In genomic region chr7:51621694-51622145, GRCm38 (mm10) we compare ENCODE assay signal across 8 mouse cellular contexts. TPM values are rescaled to one million over a fixed set of nuclear protein-coding genes. Genes with fewer than 3 reads are reported as not detected.
DNase-seq lines count a peak whose midpoint lies in the region; ATAC-seq and TF ChIP-seq lines count a peak whose summit lies in the region.

Gene Slc17a6 (plus strand): TSS chr7:51622006.

- TF ChIP-seq POLR2A in thymus, adult 2 months (IDR thresholded peaks at IDR 0.05; ENCODE audit: control insufficient read depth, extremely low read depth, insufficient read depth, low read length, poor library complexity) = no peak

- intact Hi-C loops in left cerebral cortex, adult 2 months (cut with DNase I) = loop anchor here (5.0 to 10.0 kb wide), 3 partner anchors 131 to 1717 kb away; partner anchors contain the start of genes Fancf and Gas2

- peak within 1 kb of the TSS; percentile 49 for H3K4me2 ChIP-seq in forebrain, postnatal 0 days (ENCODE audit: low read depth)
- peak within 1 kb of the TSS; percentile 51 for H3K4me2 ChIP-seq in hindbrain, embryonic 13.5 days
- peak within 1 kb of the TSS; percentile 51 for H3K4me2 ChIP-seq in midbrain, embryonic 14.5 days (ENCODE audit: low read length)

- H3K4me1 ChIP-seq in thymus, adult 2 months (replicated peaks; ENCODE audit: control insufficient read depth, insufficient read depth, low read length) = no peaks in the 10 kb centered on the region
- no peaks in the 10 kb centered on the region for H3K4me1 ChIP-seq in forebrain, postnatal 0 days (ENCODE audit: insufficient read depth)
- H3K4me1 ChIP-seq in hindbrain, embryonic 13.5 days (replicated peaks) = peaks cover 12% of the 10 kb centered on the region; the same call in 1 of the 2 replicates
- peaks cover 9% of the 10 kb centered on the region; the same call in 1 of the 2 replicates for H3K4me1 ChIP-seq in midbrain, embryonic 14.5 days (ENCODE audit: control insufficient read depth, insufficient read depth, low read length)

- H3K4me3 ChIP-seq in thymus, adult 2 months (ENCODE audit: control insufficient read depth, insufficient read depth, low read length) = no peak within 1 kb of the TSS
- peak within 1 kb of the TSS; percentile 41 for H3K4me3 ChIP-seq in forebrain, postnatal 0 days (ENCODE audit: low read depth, low read length)
- peak within 1 kb of the TSS; percentile 45 for H3K4me3 ChIP-seq in hindbrain, embryonic 13.5 days
- H3K4me3 ChIP-seq in left cerebral cortex, adult 2 months = peak within 1 kb of the TSS; percentile 28
- peak within 1 kb of the TSS; percentile 51 for H3K4me3 ChIP-seq in midbrain, embryonic 14.5 days (replicated peaks; ENCODE audit: low read depth, low read length)

- peak; percentile 7 for DNase-seq in thymus, postnatal 0 days (ENCODE audit: low spot score)
- no peak for DNase-seq in thymus, adult 2 months
- DNase-seq in cerebellum, adult 9-10 months = peak; percentile 23
- DNase-seq in forebrain, postnatal 0 days = no peak
- DNase-seq in left cerebral cortex, adult 2 months (ENCODE audit: extremely low spot score in 1 of 2, low spot score in 2 of 2) = peak; percentile 46 to 54
- DNase-seq in midbrain, embryonic 14.5 days = peak; percentile 84
- peak; percentile 40 to 70 for DNase-seq in urinary bladder, postnatal 4 days (ENCODE audit: low spot score in 2 of 2)

- peak; percentile 35 for ATAC-seq in forebrain, postnatal 0 days
- ATAC-seq in hindbrain, embryonic 13.5 days (ENCODE audit: low FRiP score) = peak; percentile 60
- peak; percentile 47; the same call in 1 of the 2 replicates for ATAC-seq in midbrain, embryonic 14.5 days (ENCODE audit: low FRiP score, low TSS enrichment)

- no peak for TF ChIP-seq CTCF in thymus, adult 2 months (IDR thresholded peaks at IDR 0.05; ENCODE audit: borderline replicate concordance, control insufficient read depth, extremely low read depth, insufficient read depth, low read length, poor library complexity)
- no peak for TF ChIP-seq CTCF in forebrain, postnatal 0 days (IDR thresholded peaks at IDR 0.05; ENCODE audit: low read depth)
- no peak for TF ChIP-seq CTCF in left cerebral cortex, adult 2 months (IDR thresholded peaks at IDR 0.05)

- H3K27ac ChIP-seq in thymus, adult 2 months (ENCODE audit: control insufficient read depth, insufficient read depth, low read length) = no peak within 1 kb of the TSS
- peak within 1 kb of the TSS; percentile 85 for H3K27ac ChIP-seq in forebrain, postnatal 0 days (ENCODE audit: low read depth, low read length)
- peak within 1 kb of the TSS; percentile 98 for H3K27ac ChIP-seq in hindbrain, embryonic 13.5 days
- peak within 1 kb of the TSS; percentile 2; the same call in 1 of the 2 replicates for H3K27ac ChIP-seq in left cerebral cortex, adult 2 months
- H3K27ac ChIP-seq in midbrain, embryonic 14.5 days (replicated peaks; ENCODE audit: low read depth, low read length) = peak within 1 kb of the TSS; percentile 98

- H3K36me3 ChIP-seq in thymus, adult 2 months (ENCODE audit: control insufficient read depth, insufficient read depth, low read length) = no peaks in the 10 kb centered on the region
- H3K36me3 ChIP-seq in forebrain, postnatal 0 days (ENCODE audit: insufficient read depth) = no peaks in the 10 kb centered on the region
- no peaks in the 10 kb centered on the region for H3K36me3 ChIP-seq in hindbrain, embryonic 13.5 days
- H3K36me3 ChIP-seq in midbrain, embryonic 14.5 days (ENCODE audit: control insufficient read depth, insufficient read depth, low read length) = peaks cover 13% of the 10 kb centered on the region

- H3K9ac ChIP-seq in forebrain, postnatal 0 days = peak within 1 kb of the TSS; percentile 62
- H3K9ac ChIP-seq in hindbrain, embryonic 13.5 days = peak within 1 kb of the TSS; percentile 81
- H3K9ac ChIP-seq in midbrain, embryonic 14.5 days (replicated peaks; ENCODE audit: low read length) = peak within 1 kb of the TSS; percentile 93

- WGBS in thymus, adult 2 months = 6% methylated on average over 23 of the region's 23 CpGs
- 2% methylated on average over 23 of the region's 23 CpGs for WGBS in forebrain, postnatal 0 days
- WGBS in hindbrain, embryonic 13.5 days = under 1% methylated on average over 23 of the region's 23 CpGs
- WGBS in midbrain, embryonic 14.5 days = under 1% methylated on average over 23 of the region's 23 CpGs

- H3K9me3 ChIP-seq in forebrain, postnatal 0 days (ENCODE audit: low read length) = no peaks in the 10 kb centered on the region
- H3K9me3 ChIP-seq in hindbrain, embryonic 13.5 days = no peaks in the 10 kb centered on the region
- no peaks in the 10 kb centered on the region for H3K9me3 ChIP-seq in midbrain, embryonic 14.5 days (ENCODE audit: control insufficient read depth, low read length)

- H3K27me3 ChIP-seq in thymus, adult 2 months (ENCODE audit: control insufficient read depth, insufficient read depth, low read length) = no peaks in the 10 kb centered on the region; the same call in 1 of the 2 replicates
- peaks cover 9% of the 10 kb centered on the region for H3K27me3 ChIP-seq in forebrain, postnatal 0 days (ENCODE audit: insufficient read depth, low read length)
- H3K27me3 ChIP-seq in hindbrain, embryonic 13.5 days = peaks cover 61% of the 10 kb centered on the region
- H3K27me3 ChIP-seq in midbrain, embryonic 14.5 days (ENCODE audit: control insufficient read depth, insufficient read depth, low read length) = peaks cover 14% of the 10 kb centered on the region; the same call in 1 of the 2 replicates

RNA-seq across cellular contexts. Expression of gene Slc17a6, which starts in this region (rescaled TPM):
- polyA plus RNA-seq in thymus, postnatal 0 days (2015; fragmentation: Nextera tagmentation; extraction: Ambion mirVana) = 0.13 and 0.27 TPM in 2 replicates
- 0.18 TPM in 1 of 2 replicates, not detected in the other for polyA plus RNA-seq in thymus, adult 2 months (2012; rRNA removed)
- 66.2 and 92.0 TPM in 2 replicates for total RNA-seq in forebrain, postnatal 0 days (2014; rRNA removed)
- polyA plus RNA-seq in forebrain, postnatal 0 days (2015; fragmentation: Nextera tagmentation; extraction: Ambion mirVana) = 27.8 and 54.8 TPM in 2 replicates
- 78.6 and 80.9 TPM in 2 replicates for polyA plus RNA-seq in hindbrain, embryonic 13.5 days (2015; fragmentation: Nextera tagmentation; extraction: Ambion mirVana)
- 10 to 100 TPM; 28.2 to 29.5 TPM for total RNA-seq in left cerebral cortex, adult 2 months (2021)
- polyA plus RNA-seq in midbrain, embryonic 14.5 days (2014; fragmentation: Nextera tagmentation; extraction: Ambion mirVana) = 102 and 111 TPM in 2 replicates

Comparison
In these comparisons a context has a peak if more than half of its experiments do, and no peak if none do; other contexts are left out.
1. RNA of gene Slc17a6 (polyA plus RNA-seq): 102 to 111 TPM in midbrain, embryonic 14.5 days, 78.6 to 80.9 TPM in hindbrain, embryonic 13.5 days and 27.8 to 54.8 TPM in forebrain, postnatal 0 days; 0.18 TPM in thymus, adult 2 months and 0.13 to 0.27 TPM in thymus, postnatal 0 days; every median in the first group is over 10 times any median in the second.
2. Peak in DNase-seq in thymus, postnatal 0 days; RNA of the gene not detected or under 1 TPM.
3. DNase-seq: peak in cerebellum, adult 9-10 months (single experiment), left cerebral cortex, adult 2 months (2 of 2), midbrain, embryonic 14.5 days (single experiment) and urinary bladder, postnatal 4 days (2 of 2); none in thymus, adult 2 months (single experiment) and forebrain, postnatal 0 days (single experiment).
4. Peak in every context shown above with its lines, with median percentiles within 50 percentile points of each other: ATAC-seq, H3K4me2 ChIP-seq and H3K9ac ChIP-seq.